Mouse (Mus musculus): ENCODE data around the gene Agk.

GRCm38 (mm10) chr6:40436047-40436483 lies 111.1 kb downstream of the Agk start, which contains the start of gene E330009J07Rik:
- TF ChIP-seq CTCF (IDR thresholded peaks at IDR 0.05; ENCODE audit: low read depth) = no peak
- no peak for TF ChIP-seq EP300 (IDR thresholded peaks at IDR 0.05; ENCODE audit: low read depth)
